Mouse (Mus musculus): Measurements from ENCODE around the gene Micall2. TPM values are rescaled to one million over a fixed set of nuclear protein-coding genes. Genes with fewer than 3 reads are reported as not detected.
"Not testable (repeated sequence)": the region's sequence is repeated elsewhere in the genome, so short reads cannot be mapped to it uniquely, and the experiment has no call there.

Micall2 gene
- polyA plus RNA-seq, 1 experiment from 2014 or later, result 3.4 TPM

GRCm38 (mm10) chr5:139756135-139756534, 20.0 kb upstream of the Micall2 start:
- 91% methylated on average over 12 of the region's 12 CpGs for WGBS
- Histone ChIP-seq H3K27me3 (replicated peaks; ENCODE audit: control insufficient read depth, insufficient read depth, low read length) (no peaks in the 10 kb centered on the region), H3K36me3 (ENCODE audit: control insufficient read depth, insufficient read depth, low read length) (peaks cover 93% of the 10 kb centered on the region), H3K4me1 (ENCODE audit: control insufficient read depth, insufficient read depth, low read length) (no peaks in the 10 kb centered on the region), H3K27ac (ENCODE audit: low read depth, low read length) (no peak overlapping the region), H3K9ac (ENCODE audit: low read length) (no peak overlapping the region), H3K9me3 (replicated peaks; ENCODE audit: control insufficient read depth, low read length) (no peaks in the 10 kb centered on the region), H3K4me3 (ENCODE audit: low read depth, low read length) (no peak overlapping the region), H3K4me2 (ENCODE audit: low read length) (no peak overlapping the region)
- DNase-seq (ENCODE audit: low spot score), result no peak
- ATAC-seq, result no peak

GRCm38 (mm10) chr5:139754753-139755152, 18.6 kb upstream of the Micall2 start:
- H3K27ac ChIP-seq (ENCODE audit: low read depth, low read length), result no peak overlapping the region
- no peaks in the 10 kb centered on the region for H3K4me1 ChIP-seq (ENCODE audit: control insufficient read depth, insufficient read depth, low read length)
- no peak overlapping the region for H3K4me2 ChIP-seq (ENCODE audit: low read length)
- ATAC-seq (peak; percentile 27; the same call in 1 of the 2 replicates), DNase-seq (ENCODE audit: low spot score) (peak; percentile 69)
- WGBS, result 39% methylated on average over 12 of the region's 12 CpGs
- no peak overlapping the region for H3K9ac ChIP-seq (ENCODE audit: low read length)
- H3K36me3 ChIP-seq (ENCODE audit: control insufficient read depth, insufficient read depth, low read length), result peaks cover 85% of the 10 kb centered on the region
- no peak overlapping the region for H3K4me3 ChIP-seq (ENCODE audit: low read depth, low read length)
- H3K9me3 ChIP-seq (replicated peaks; ENCODE audit: control insufficient read depth, low read length), result no peaks in the 10 kb centered on the region
- no peaks in the 10 kb centered on the region for H3K27me3 ChIP-seq (replicated peaks; ENCODE audit: control insufficient read depth, insufficient read depth, low read length)

- H3K27me3 ChIP-seq (replicated peaks; ENCODE audit: control insufficient read depth, insufficient read depth, low read length), result no peaks in the 10 kb centered on the region
- H3K4me3 ChIP-seq (ENCODE audit: low read depth, low read length), result no peak overlapping the region
- no peak overlapping the region for H3K4me2 ChIP-seq (ENCODE audit: low read length)
- no peak overlapping the region for H3K27ac ChIP-seq (ENCODE audit: low read depth, low read length)
- peaks cover 46% of the 10 kb centered on the region for H3K36me3 ChIP-seq (ENCODE audit: control insufficient read depth, insufficient read depth, low read length)
- no peak overlapping the region for H3K9ac ChIP-seq (ENCODE audit: low read length)
- no peaks in the 10 kb centered on the region for H3K9me3 ChIP-seq (replicated peaks; ENCODE audit: control insufficient read depth, low read length)
- peak; percentile 73 for DNase-seq (ENCODE audit: low spot score)
- peak; percentile 30 for ATAC-seq
- H3K4me1 ChIP-seq (ENCODE audit: control insufficient read depth, insufficient read depth, low read length), result no peaks in the 10 kb centered on the region
Observed at GRCm38 (mm10) chr5:139750535-139750934, 14.4 kb upstream of the Micall2 start.

GRCm38 (mm10) chr5:139749413-139750125, 13.4 kb upstream of the Micall2 start:
- DNase-seq (ENCODE audit: low spot score), result no peak
- H3K4me3 ChIP-seq (ENCODE audit: low read depth, low read length), result no peak overlapping the region
- no peaks in the 10 kb centered on the region for H3K27me3 ChIP-seq (replicated peaks; ENCODE audit: control insufficient read depth, insufficient read depth, low read length)
- no peak overlapping the region for H3K9ac ChIP-seq (ENCODE audit: low read length)
- WGBS, result 81% methylated on average over 16 of the region's 16 CpGs
- no peak overlapping the region for H3K27ac ChIP-seq (ENCODE audit: low read depth, low read length)
- H3K9me3 ChIP-seq (replicated peaks; ENCODE audit: control insufficient read depth, low read length), result no peaks in the 10 kb centered on the region
- ATAC-seq, result no peak
- peaks cover 36% of the 10 kb centered on the region for H3K36me3 ChIP-seq (ENCODE audit: control insufficient read depth, insufficient read depth, low read length)
- H3K4me2 ChIP-seq (ENCODE audit: low read length), result no peak overlapping the region
- H3K4me1 ChIP-seq (ENCODE audit: control insufficient read depth, insufficient read depth, low read length), result no peaks in the 10 kb centered on the region

- Histone ChIP-seq H3K4me2 (ENCODE audit: low read length) (no peak overlapping the region), H3K4me1 (ENCODE audit: control insufficient read depth, insufficient read depth, low read length) (no peaks in the 10 kb centered on the region), H3K27ac (ENCODE audit: low read depth, low read length) (no peak overlapping the region), H3K9ac (ENCODE audit: low read length) (no peak overlapping the region), H3K27me3 (replicated peaks; ENCODE audit: control insufficient read depth, insufficient read depth, low read length) (no peaks in the 10 kb centered on the region), H3K4me3 (ENCODE audit: low read depth, low read length) (no peak overlapping the region), H3K36me3 (ENCODE audit: control insufficient read depth, insufficient read depth, low read length) (peaks cover 4% of the 10 kb centered on the region; the same call in 1 of the 2 replicates), H3K9me3 (replicated peaks; ENCODE audit: control insufficient read depth, low read length) (no peaks in the 10 kb centered on the region)
- ATAC-seq, result no peak
- DNase-seq (ENCODE audit: low spot score), result peak; percentile 61
- 8% methylated on average over 3 of the region's 3 CpGs for WGBS
Observed at GRCm38 (mm10) chr5:139745771-139746170, 9.6 kb upstream of the Micall2 start.

- not testable (repeated sequence) for H3K27ac ChIP-seq (ENCODE audit: low read depth, low read length); H3K4me2 ChIP-seq (ENCODE audit: low read length); H3K9me3 ChIP-seq (replicated peaks; ENCODE audit: control insufficient read depth, low read length); H3K36me3 ChIP-seq (ENCODE audit: control insufficient read depth, insufficient read depth, low read length); ATAC-seq; H3K4me1 ChIP-seq (ENCODE audit: control insufficient read depth, insufficient read depth, low read length); H3K27me3 ChIP-seq (replicated peaks; ENCODE audit: control insufficient read depth, insufficient read depth, low read length); DNase-seq (ENCODE audit: low spot score); H3K9ac ChIP-seq (ENCODE audit: low read length); H3K4me3 ChIP-seq (ENCODE audit: low read depth, low read length)
- WGBS, result 66% methylated on average over 3 of the region's 3 CpGs
Observed at GRCm38 (mm10) chr5:139742640-139743039, 6.5 kb upstream of the Micall2 start.

GRCm38 (mm10) chr5:139738592-139739315, 2.6 kb upstream of the Micall2 start:
- H3K4me3 ChIP-seq (ENCODE audit: low read depth, low read length), result no peak overlapping the region
- no peaks in the 10 kb centered on the region for H3K9me3 ChIP-seq (replicated peaks; ENCODE audit: control insufficient read depth, low read length)
- no peak for ATAC-seq
- WGBS, result 70% methylated on average over 7 of the region's 7 CpGs
- H3K4me2 ChIP-seq (ENCODE audit: low read length), result no peak overlapping the region
- DNase-seq (ENCODE audit: low spot score), result no peak
- no peak overlapping the region for H3K27ac ChIP-seq (ENCODE audit: low read depth, low read length)
- no peak overlapping the region for H3K9ac ChIP-seq (ENCODE audit: low read length)
- 0 out of 2 replicates have a peak, but pooled peaks cover 3% of the 10 kb centered on the region for H3K27me3 ChIP-seq (replicated peaks; ENCODE audit: control insufficient read depth, insufficient read depth, low read length)
- H3K4me1 ChIP-seq (ENCODE audit: control insufficient read depth, insufficient read depth, low read length), result peaks cover 7% of the 10 kb centered on the region
- no peaks in the 10 kb centered on the region for H3K36me3 ChIP-seq (ENCODE audit: control insufficient read depth, insufficient read depth, low read length)

- no peak overlapping the region for H3K9ac ChIP-seq (ENCODE audit: low read length)
- ATAC-seq (no peak), DNase-seq (ENCODE audit: low spot score) (no peak)
- no peaks in the 10 kb centered on the region for H3K36me3 ChIP-seq (ENCODE audit: control insufficient read depth, insufficient read depth, low read length)
- no peak overlapping the region for H3K4me3 ChIP-seq (ENCODE audit: low read depth, low read length)
- no peaks in the 10 kb centered on the region for H3K9me3 ChIP-seq (replicated peaks; ENCODE audit: control insufficient read depth, low read length)
- no peak overlapping the region for H3K4me2 ChIP-seq (ENCODE audit: low read length)
- 0 out of 2 replicates have a peak, but pooled peaks cover 3% of the 10 kb centered on the region for H3K27me3 ChIP-seq (replicated peaks; ENCODE audit: control insufficient read depth, insufficient read depth, low read length)
- peaks cover 7% of the 10 kb centered on the region for H3K4me1 ChIP-seq (ENCODE audit: control insufficient read depth, insufficient read depth, low read length)
- WGBS, result 84% methylated on average over 14 of the region's 14 CpGs
- no peak overlapping the region for H3K27ac ChIP-seq (ENCODE audit: low read depth, low read length)
Observed at GRCm38 (mm10) chr5:139737841-139738591, 1.9 kb upstream of the Micall2 start.

Measured in forebrain, embryonic 14.5 days (tissue).